Mouse (Mus musculus): Measurements from ENCODE around the gene Triobp.
"Not testable (repeated sequence)": the region's sequence is repeated elsewhere in the genome, so short reads cannot be mapped to it uniquely, and the experiment has no call there.

Triobp gene

GRCm38 (mm10) chr15:79001559-79001958 is 54.0 kb downstream of the Triobp start:
- no peak for DNase-seq (ENCODE audit: low read depth, low spot score)

GRCm38 (mm10) chr15:79002036-79002435 is 54.5 kb downstream of the Triobp start:
- no peak for DNase-seq (ENCODE audit: low read depth, low spot score)

GRCm38 (mm10) chr15:79003079-79003478 is 55.6 kb downstream of the Triobp start:
- DNase-seq (ENCODE audit: low read depth, low spot score), result no peak

- DNase-seq (ENCODE audit: low read depth, low spot score), result no peak
Measured at GRCm38 (mm10) chr15:79005581-79005980, 58.1 kb downstream of the Triobp start.

GRCm38 (mm10) chr15:79006638-79007037 is 59.1 kb downstream of the Triobp start:
- DNase-seq (ENCODE audit: low read depth, low spot score), result peak; percentile 26

GRCm38 (mm10) chr15:79007059-79007458 is 59.5 kb downstream of the Triobp start:
- DNase-seq (ENCODE audit: low read depth, low spot score), result no peak

- DNase-seq (ENCODE audit: low read depth, low spot score), result not testable (repeated sequence)
Measured at GRCm38 (mm10) chr15:79007836-79008235, 60.3 kb downstream of the Triobp start.

- no peak for DNase-seq (ENCODE audit: low read depth, low spot score)
Measured at GRCm38 (mm10) chr15:79009734-79010133, 62.2 kb downstream of the Triobp start.

- no peak for DNase-seq (ENCODE audit: low read depth, low spot score)
Measured at GRCm38 (mm10) chr15:79011550-79011949, 64.0 kb downstream of the Triobp start.

GRCm38 (mm10) chr15:79013382-79013781 is 65.9 kb downstream of the Triobp start:
- no peak for DNase-seq (ENCODE audit: low read depth, low spot score)

- no peak for DNase-seq (ENCODE audit: low read depth, low spot score)
Measured at GRCm38 (mm10) chr15:79018191-79018590, 70.7 kb downstream of the Triobp start.

- DNase-seq (ENCODE audit: low read depth, low spot score), result no peak
Measured at GRCm38 (mm10) chr15:79018886-79019285, 71.4 kb downstream of the Triobp start.

- DNase-seq (ENCODE audit: low read depth, low spot score), result no peak
Measured at GRCm38 (mm10) chr15:79022671-79023230, 75.2 kb downstream of the Triobp start.

GRCm38 (mm10) chr15:79023366-79023765 is 75.8 kb downstream of the Triobp start:
- DNase-seq (ENCODE audit: low read depth, low spot score), result no peak

- DNase-seq (ENCODE audit: low read depth, low spot score), result no peak
Measured at GRCm38 (mm10) chr15:79025687-79026308, 78.3 kb downstream of the Triobp start.

- no peak for DNase-seq (ENCODE audit: low read depth, low spot score)
Measured at GRCm38 (mm10) chr15:79026511-79027290, 79.2 kb downstream of the Triobp start.

GRCm38 (mm10) chr15:79027291-79028205 is 80.0 kb downstream of the Triobp start:
- peak; percentile 39 for DNase-seq (ENCODE audit: low read depth, low spot score)

GRCm38 (mm10) chr15:79028237-79028738 is 80.8 kb downstream of the Triobp start, which contains the start of gene H1f0:
H1f0 (plus strand) TSS chr15:79028450.
- DNase-seq (ENCODE audit: low read depth, low spot score), result peak; percentile 88

- peak; percentile 25 for DNase-seq (ENCODE audit: low read depth, low spot score)
Measured at GRCm38 (mm10) chr15:79028823-79029484, 81.4 kb downstream of the Triobp start.

- DNase-seq (ENCODE audit: low read depth, low spot score), result peak; percentile 57
Measured at GRCm38 (mm10) chr15:79029519-79030241, 82.2 kb downstream of the Triobp start.

All from CD4-positive helper T cell, adult 2 months (primary cell).